Mouse (Mus musculus): ENCODE measurements around the gene Jarid2.

The Jarid2 gene

DNA sequence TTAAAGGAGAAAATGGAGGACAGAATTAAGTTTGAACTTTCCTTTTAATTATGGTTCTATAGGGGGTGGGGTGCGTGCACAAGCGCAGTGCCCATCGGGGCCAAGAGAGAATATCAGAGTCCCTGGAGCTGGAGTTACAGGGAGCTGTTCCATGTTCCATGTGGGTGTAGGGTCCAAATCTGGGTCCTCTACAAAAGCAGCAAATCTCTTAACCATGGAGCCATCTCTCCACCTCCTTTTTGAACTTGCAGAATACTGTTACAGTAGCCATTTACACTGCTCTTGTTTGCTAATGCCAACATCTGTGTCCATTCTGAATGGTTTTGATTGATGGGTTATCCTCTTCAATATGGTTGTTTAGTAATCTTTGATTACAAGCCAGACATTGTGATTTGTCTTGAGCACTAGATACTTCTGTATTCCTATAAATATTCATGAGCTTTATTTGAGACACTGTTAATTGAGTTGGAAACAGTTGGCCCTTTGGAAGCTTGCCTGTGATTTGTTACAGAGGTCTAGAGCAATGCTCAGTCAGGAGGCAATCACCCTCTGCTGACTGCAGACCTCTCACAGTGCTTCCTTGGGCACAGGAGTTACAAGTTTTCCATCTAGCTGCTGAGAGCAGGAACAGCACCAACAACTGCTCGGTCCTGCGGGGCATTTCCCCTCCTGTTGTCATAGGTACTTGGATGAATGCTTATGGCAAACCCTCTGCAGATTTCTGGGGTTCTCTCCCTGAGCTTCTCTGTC lies 231.4 kb downstream of the Jarid2 start:
- DNase-seq (ENCODE audit: low spot score) = no peak
